Mouse (Mus musculus) liver, postnatal 0 days (tissue): ENCODE measurements around the gene Cnpy4. TPM values are rescaled to one million over a fixed set of nuclear protein-coding genes. Genes with fewer than 3 reads are reported as not detected.

ENCODE experiments used
- ATAC-seq: fragments of 200-750 bp; cut with Nextera tagmentation; 2 replicates; pipeline ENCODE4 v1.8.0; 2017; ENCODE audit warnings: mild to moderate bottlenecking, moderate library complexity
- DNase-seq: peaks from one replicate; pipeline ENCODE4 v3.0.0-alpha.2; 2016
- H3K27ac ChIP-seq: fragments of 300-500 bp; sonication (generic); 2 replicates; pipeline ENCODE4 v1.5.1; 2014; ENCODE audit warnings: antibody characterized with exemption, moderate library complexity, mild to moderate bottlenecking, low read depth
- H3K27me3 ChIP-seq: fragments of 300-500 bp; sonication (generic); 2 replicates; pipeline ENCODE4 v1.6.1; 2014; ENCODE audit warnings: low read length, control low read depth, mixed read lengths; ENCODE audit not compliant: insufficient read depth
- H3K36me3 ChIP-seq: fragments of 300-500 bp; sonication (generic); replicated peaks from 2 replicates; pipeline ENCODE4 v1.6.1; 2014; ENCODE audit warnings: mild to moderate bottlenecking, control low read depth, low read length, moderate library complexity, mixed read lengths; ENCODE audit not compliant: insufficient read depth
- H3K4me1 ChIP-seq: fragments of 300-500 bp; sonication (generic); 2 replicates; pipeline ENCODE4 v1.6.1; 2014; ENCODE audit warnings: antibody characterized with exemption, mild to moderate bottlenecking, control low read depth; ENCODE audit not compliant: insufficient read depth
- H3K4me2 ChIP-seq: fragments of 300-500 bp; sonication (generic); 2 replicates; pipeline ENCODE4 v1.6.1; 2014; ENCODE audit warnings: low read depth, mild to moderate bottlenecking, low read length, moderate library complexity, mixed read lengths
- H3K4me3 ChIP-seq: fragments of 300-500 bp; sonication (generic); 2 replicates; pipeline ENCODE4 v1.5.1; 2014; ENCODE audit warnings: low read depth, low read length
- H3K9ac ChIP-seq: fragments of 300-500 bp; sonication (generic); replicated peaks from 2 replicates; pipeline ENCODE4 v1.6.1; 2014; ENCODE audit warnings: mild to moderate bottlenecking, moderate library complexity
- H3K9me3 ChIP-seq: fragments of 300-500 bp; sonication (generic); 2 replicates; pipeline ENCODE4 v1.6.1; 2016; ENCODE audit warnings: mild to moderate bottlenecking, control low read depth, low read length, mixed read lengths
- CTCF ChIP-seq: sonication (generic); IDR thresholded peaks from 2 replicates; pipeline ENCODE4 v1.5.1; 2016; ENCODE audit warnings: antibody characterized with exemption, low read depth
- EP300 ChIP-seq: IDR thresholded peaks from 2 replicates; pipeline ENCODE4 v1.6.1; 2016; ENCODE audit warnings: antibody characterized with exemption, low read depth, mild to moderate bottlenecking
- WGBS: fragments of 180-500 bp; shearing (Covaris S2); extraction: QIAGEN DNeasy Blood & Tissue Kit; methylation state at CpG from one replicate; pipeline ENCODE4 v1.1.7; 2014; ENCODE audit not compliant: insufficient replicate concordance; 5-methylcytosine and 5-hydroxymethylcytosine counted together
- microRNA counts: library from miRNA; unstranded; fragments of <30 nt; microRNA quantifications from one replicate; lab custom pipeline; 2015
- microRNA-seq: library from miRNA; unstranded; fragments of <30 nt; microRNA quantifications from one replicate; pipeline ENCODE4, GENCODE M21; 2016
- polyA plus RNA-seq: library from polyadenylated mRNA; unstranded; fragments of >200 nt; fragmentation: Nextera tagmentation; extraction: Ambion mirVana; gene quantifications from 2 replicates; pipeline ENCODE4 v1.2.1, GENCODE M21; 2015

Cnpy4 gene
- polyA plus RNA-seq, 1 experiment from 2014 or later, result 7.5 TPM

DNA sequence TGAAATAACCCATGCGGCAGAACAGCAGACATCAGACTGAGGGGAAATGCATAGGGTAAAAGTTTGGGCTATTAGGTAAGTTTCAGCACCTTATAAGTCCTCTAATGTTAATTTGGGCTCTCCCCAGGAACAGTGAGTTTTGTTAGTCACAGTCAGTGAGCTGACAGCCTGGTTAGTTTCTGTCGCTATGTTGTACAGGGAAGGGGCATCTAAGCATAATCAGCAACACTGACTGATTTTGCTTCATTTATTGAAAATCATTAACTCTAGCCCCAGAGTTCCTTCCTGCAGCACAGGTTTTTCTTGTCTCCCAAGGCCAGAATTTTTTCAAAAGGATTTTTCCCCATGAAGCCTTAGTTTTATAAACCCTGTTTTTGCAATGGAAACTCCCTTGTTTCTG lies 46.5 kb downstream of the Cnpy4 start:
- DNase-seq (no peak), ATAC-seq (no peak)
- no peak overlapping the region for H3K27ac ChIP-seq
- WGBS, result 80% methylated on average over 2 of the region's 2 CpGs
- no peak overlapping the region for H3K9ac ChIP-seq
- no peaks in the 10 kb centered on the region for H3K27me3 ChIP-seq
- H3K4me1 ChIP-seq, result peaks cover 11% of the 10 kb centered on the region
- H3K4me2 ChIP-seq, result no peak overlapping the region
- TF ChIP-seq EP300 (no peak), CTCF (no peak)
- no peaks in the 10 kb centered on the region for H3K9me3 ChIP-seq
- no peaks in the 10 kb centered on the region for H3K36me3 ChIP-seq
- no peak overlapping the region for H3K4me3 ChIP-seq

DNA sequence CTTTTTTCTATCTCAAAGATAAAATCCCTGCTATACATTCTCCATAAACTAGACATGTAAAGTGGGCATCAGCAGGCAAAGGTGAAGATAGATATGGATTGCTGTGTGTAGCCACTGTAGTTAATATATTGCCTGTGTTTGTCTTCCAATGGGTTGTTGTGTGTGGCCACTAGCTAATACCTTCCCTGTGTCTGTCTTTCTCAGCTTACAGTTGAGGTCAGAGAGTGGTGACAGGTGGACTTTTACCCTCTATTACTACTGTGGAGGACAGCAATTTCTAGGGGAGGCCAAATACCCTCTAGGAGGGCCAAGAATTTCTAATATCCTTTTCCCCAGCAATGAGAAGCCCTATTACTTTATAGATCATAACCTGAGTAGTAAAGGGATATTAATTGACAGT lies 46.9 kb downstream of the Cnpy4 start:
- Histone ChIP-seq H3K27ac (0 out of 2 replicates have a peak overlapping the region, but pooled peaks have one; percentile 52), H3K36me3 (no peaks in the 10 kb centered on the region), H3K9me3 (no peaks in the 10 kb centered on the region), H3K9ac (no peak overlapping the region), H3K4me1 (peaks cover 11% of the 10 kb centered on the region), H3K27me3 (no peaks in the 10 kb centered on the region), H3K4me2 (no peak overlapping the region), H3K4me3 (no peak overlapping the region)
- no peak for DNase-seq
- peak; percentile 56; the same call in 1 of the 2 replicates for ATAC-seq
- TF ChIP-seq CTCF, result no peak
- TF ChIP-seq EP300, result no peak

DNA sequence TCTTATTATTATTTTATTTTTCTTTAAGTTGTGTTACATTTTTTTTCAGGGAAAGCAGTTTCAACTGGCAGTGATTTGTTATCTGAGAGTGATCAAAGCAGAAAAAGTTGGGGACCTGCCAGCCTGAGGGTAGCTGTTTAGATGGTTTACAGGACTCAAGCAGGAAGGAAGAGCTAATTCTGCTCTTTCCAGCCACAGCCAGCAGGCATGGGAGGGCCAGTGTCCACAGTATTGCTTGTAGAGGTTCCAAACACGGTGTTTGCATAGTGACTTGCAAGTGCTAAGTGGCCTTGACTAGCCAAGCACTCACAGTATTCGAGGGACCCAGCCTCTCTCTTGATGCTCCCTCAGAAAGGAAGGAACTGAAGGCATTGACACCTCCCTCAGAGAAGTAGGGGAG lies 54.2 kb downstream of the Cnpy4 start:
- ATAC-seq (no peak), DNase-seq (no peak)
- no peak overlapping the region for H3K9ac ChIP-seq
- WGBS, result 17% methylated on average over 2 of the region's 2 CpGs
- H3K27ac ChIP-seq, result no peak overlapping the region
- no peaks in the 10 kb centered on the region for H3K4me1 ChIP-seq
- H3K36me3 ChIP-seq, result no peaks in the 10 kb centered on the region
- TF ChIP-seq CTCF, result no peak
- TF ChIP-seq EP300, result no peak
- H3K27me3 ChIP-seq, result no peaks in the 10 kb centered on the region
- no peaks in the 10 kb centered on the region for H3K9me3 ChIP-seq
- H3K4me2 ChIP-seq, result no peak overlapping the region
- no peak overlapping the region for H3K4me3 ChIP-seq

MicroRNA genes within 50 kb of the gene (microRNA counts, 519-probe panel; counts per million panel counts)
- microRNA mmu-miR-106b (lab: Ali Mortazavi, UCI) (5,567 counts per million, percentile 63 among the panel's probes with 10 or more counts), microRNA mmu-miR-25 (lab: Ali Mortazavi, UCI) (7,977 counts per million, percentile 92 among the panel's probes with 10 or more counts), microRNA mmu-miR-93 (lab: Ali Mortazavi, UCI) (5,465 counts per million, percentile 62 among the panel's probes with 10 or more counts)

Small RNA genes lying within 50 kb of the gene (microRNA-seq; reads per million reads assigned to microRNA genes)
- gene Mir106b, result 5,646 reads per million, percentile 88 among the genes with 10 or more reads in this experiment
- gene Mir25, result 1,101 reads per million, percentile 73 among the genes with 10 or more reads in this experiment
- 6,501 reads per million, percentile 90 among the genes with 10 or more reads in this experiment for gene Mir93

Other genes with a start within 250 kb of the Cnpy4 start
- gene Gjc3, start 224.4 kb upstream of the Cnpy4 start, polyA plus RNA-seq, result 0.22 and 0.26 TPM in 2 replicates
- 745 and 764 TPM in 2 replicates for gene Azgp1, start 206.0 kb upstream of the Cnpy4 start, polyA plus RNA-seq
- gene Smok3a, start 166.2 kb upstream of the Cnpy4 start, polyA plus RNA-seq, result not detected in 2 replicates
- not detected in 2 replicates for gene Smok3b, start 166.1 kb upstream of the Cnpy4 start, polyA plus RNA-seq
- not detected in 2 replicates for gene Smok3c, start 134.3 kb upstream of the Cnpy4 start, polyA plus RNA-seq
- gene Zkscan1, start 102.4 kb upstream of the Cnpy4 start, polyA plus RNA-seq, result 3.5 and 4.2 TPM in 2 replicates
- gene Zscan21, start 70.6 kb upstream of the Cnpy4 start, polyA plus RNA-seq, result 10.3 and 12.3 TPM in 2 replicates
- 3.8 and 6.5 TPM in 2 replicates for gene Zfp113, start 31.7 kb upstream of the Cnpy4 start, polyA plus RNA-seq
- 197 and 222 TPM in 2 replicates for gene Cops6, start 26.4 kb upstream of the Cnpy4 start, polyA plus RNA-seq
- 3.0 and 3.8 TPM in 2 replicates for gene Ap4m1, start 15.5 kb upstream of the Cnpy4 start, polyA plus RNA-seq
- gene Mcm7, start 15.1 kb upstream of the Cnpy4 start, polyA plus RNA-seq, result 74.7 and 83.3 TPM in 2 replicates
- gene Taf6, start within 50 bp of the Cnpy4 start, polyA plus RNA-seq, result 17.3 and 20.6 TPM in 2 replicates
- gene Mblac1, start 6.8 kb downstream of the Cnpy4 start, polyA plus RNA-seq, result 2.9 and 3.2 TPM in 2 replicates
- 0.53 and 0.58 TPM in 2 replicates for gene Nxpe5, start 38.4 kb downstream of the Cnpy4 start, polyA plus RNA-seq
- 47.5 and 47.8 TPM in 2 replicates for gene Lamtor4, start 68.0 kb downstream of the Cnpy4 start, polyA plus RNA-seq
- 2.3 and 2.4 TPM in 2 replicates for gene BC037034, start 76.5 kb downstream of the Cnpy4 start, polyA plus RNA-seq
- 0.12 TPM in 1 of 2 replicates, not detected in the other for gene Gal3st4, start 85.4 kb downstream of the Cnpy4 start, polyA plus RNA-seq
- not detected in 2 replicates for gene Gm43720, start 92.5 kb downstream of the Cnpy4 start, polyA plus RNA-seq
- 0.21 and 0.44 TPM in 2 replicates for gene Gpc2, start 92.5 kb downstream of the Cnpy4 start, polyA plus RNA-seq
- gene Stag3, start 92.8 kb downstream of the Cnpy4 start, polyA plus RNA-seq, result 0.41 and 0.44 TPM in 2 replicates
- gene Pvrig, start 154.5 kb downstream of the Cnpy4 start, polyA plus RNA-seq, result 0.46 and 0.56 TPM in 2 replicates